Mouse (Mus musculus) spleen, embryonic (tissue): ENCODE results near the gene Rps23.
"Not testable (repeated sequence)": the region's sequence is repeated elsewhere in the genome, so short reads cannot be mapped to it uniquely, and the experiment has no call there.

ENCODE experiments used
- CTCF ChIA-PET: fragments of 350-600 bp; sonication (Branson Sonifier 250); formaldehyde crosslinking; loops from one replicate; lab custom pipeline; 2022; lab: Charles Lee

The Rps23 gene

GRCm38 (mm10) chr13:90922751-90923612 lies at the start of gene Rps23:
Gene Rps23 (plus strand): TSS chr13:90922958.
- CTCF ChIA-PET = interaction anchor here (0.6 kb wide), 1 partner anchor 1557 kb away, joined by 8 read pairs; no protein-coding TSS in a partner anchor

- CTCF ChIA-PET = no interaction called here
Measured at GRCm38 (mm10) chr13:90881727-90882429, 40.9 kb upstream of the Rps23 start.

- CTCF ChIA-PET = interaction anchor here (0.6 kb wide), 3 partner anchors 382 to 1298 kb away, joined by 3 read pairs; no protein-coding TSS in a partner anchor
Measured at GRCm38 (mm10) chr13:90885856-90886532, 36.8 kb upstream of the Rps23 start.

- CTCF ChIA-PET = interaction anchor here (0.6 kb wide), 2 partner anchors 381 to 1299 kb away, joined by 3 read pairs; no protein-coding TSS in a partner anchor
Measured at GRCm38 (mm10) chr13:90886568-90886983, 36.2 kb upstream of the Rps23 start.

GRCm38 (mm10) chr13:90890111-90890510 lies 32.6 kb upstream of the Rps23 start:
- CTCF ChIA-PET = no interaction called here

- CTCF ChIA-PET = no interaction called here
Measured at GRCm38 (mm10) chr13:90894819-90895218, 27.9 kb upstream of the Rps23 start.

GRCm38 (mm10) chr13:90896098-90896497 lies 26.7 kb upstream of the Rps23 start:
- CTCF ChIA-PET = no interaction called here

GRCm38 (mm10) chr13:90896821-90897220 lies 25.9 kb upstream of the Rps23 start:
- CTCF ChIA-PET = no interaction called here

GRCm38 (mm10) chr13:90905176-90905575 lies 17.6 kb upstream of the Rps23 start, which contains the start of gene Atp6ap1l:
Gene Atp6ap1l (minus strand): TSS chr13:90905355.
- CTCF ChIA-PET = no interaction called here

- CTCF ChIA-PET = no interaction called here
Measured at GRCm38 (mm10) chr13:90907376-90907775, 15.4 kb upstream of the Rps23 start.

- CTCF ChIA-PET = no interaction called here
Measured at GRCm38 (mm10) chr13:90912760-90913674, 9.7 kb upstream of the Rps23 start.

GRCm38 (mm10) chr13:90913675-90914192 lies 9.0 kb upstream of the Rps23 start:
- CTCF ChIA-PET = no interaction called here

- CTCF ChIA-PET = no interaction called here
Measured at GRCm38 (mm10) chr13:90914721-90915120, 8.0 kb upstream of the Rps23 start.

- CTCF ChIA-PET = interaction anchor here (0.6 kb wide), 1 partner anchor 1558 kb away, joined by 8 read pairs; no protein-coding TSS in a partner anchor
Measured at GRCm38 (mm10) chr13:90923617-90924016, 859 bp downstream of the Rps23 start.

GRCm38 (mm10) chr13:90924072-90924471 lies 1.3 kb downstream of the Rps23 start:
- CTCF ChIA-PET = no interaction called here

- CTCF ChIA-PET = no interaction called here
Measured at GRCm38 (mm10) chr13:90925191-90925590, 2.4 kb downstream of the Rps23 start.

- CTCF ChIA-PET = no interaction called here
Measured at GRCm38 (mm10) chr13:90926125-90926765, 3.5 kb downstream of the Rps23 start.

GRCm38 (mm10) chr13:90926938-90927633 lies 4.3 kb downstream of the Rps23 start:
- CTCF ChIA-PET = no interaction called here

- CTCF ChIA-PET = not testable (repeated sequence)
Measured at GRCm38 (mm10) chr13:90928266-90928665, 5.5 kb downstream of the Rps23 start.
